Mouse (Mus musculus): ENCODE measurements around the gene Slc5a5. TPM values are rescaled to one million over a fixed set of nuclear protein-coding genes. Genes with fewer than 3 reads are reported as not detected.

The Slc5a5 gene
- polyA plus RNA-seq, 1 experiment = 3.0 TPM

DNA sequence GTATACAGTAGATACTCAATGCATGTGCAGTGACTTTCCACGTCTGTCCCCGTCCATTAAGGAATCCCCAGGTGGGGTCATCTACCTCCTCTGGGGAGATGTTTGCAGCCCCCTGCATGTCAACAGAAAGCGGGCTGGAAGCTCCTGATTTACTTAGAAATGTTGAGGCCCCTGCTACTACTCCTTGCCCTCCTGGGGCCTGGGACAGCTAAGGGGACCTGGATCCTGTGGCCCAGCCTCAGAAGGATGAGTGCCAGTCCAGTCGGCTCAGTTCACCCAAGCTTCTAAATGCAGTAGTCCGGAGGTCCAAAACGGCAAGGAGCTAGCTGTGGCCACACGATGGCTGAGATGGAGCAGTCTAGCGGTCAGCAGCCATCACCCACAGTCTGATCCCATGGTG is 48.6 kb downstream of the Slc5a5 start:
- no peak overlapping the region for H3K4me3 ChIP-seq
- no peaks in the 10 kb centered on the region for H3K79me2 ChIP-seq (ENCODE audit: control insufficient read depth, insufficient read depth)
- no peak overlapping the region for H3K4me2 ChIP-seq (ENCODE audit: low read depth)
- H3ac ChIP-seq (ENCODE audit: control insufficient read depth, insufficient read length) = no peak overlapping the region
- TF ChIP-seq USF1 (IDR thresholded peaks at IDR 0.05; ENCODE audit: low read depth) (no peak), POLR2AphosphoS2 (IDR thresholded peaks at IDR 0.05; ENCODE audit: insufficient read length, low read depth) (no peak), POLR2A (IDR thresholded peaks at IDR 0.05; ENCODE audit: insufficient read length, low read depth) (no peak), REST (IDR thresholded peaks at IDR 0.05; ENCODE audit: insufficient read depth, insufficient read length) (no peak), E2F4 (IDR thresholded peaks at IDR 0.05; ENCODE audit: insufficient read depth) (no peak), MAX (IDR thresholded peaks at IDR 0.05; ENCODE audit: low read depth) (no peak), TCF3 (IDR thresholded peaks at IDR 0.05; ENCODE audit: insufficient read length, low read depth) (no peak), CEBPB (IDR thresholded peaks at IDR 0.05; ENCODE audit: insufficient read depth, poor library complexity, severe bottlenecking) (no peak), SRF (IDR thresholded peaks at IDR 0.05; ENCODE audit: control insufficient read depth, insufficient read length, low read depth) (no peak), TCF12 (IDR thresholded peaks at IDR 0.05; ENCODE audit: insufficient read depth, poor library complexity, severe bottlenecking) (no peak), MYOG (IDR thresholded peaks at IDR 0.05; ENCODE audit: control insufficient read depth in 1 of 3, insufficient read depth in 1 of 3, insufficient read length in 2 of 3, low read depth in 2 of 3) (no peak), MYOD1 (IDR thresholded peaks at IDR 0.05; ENCODE audit: control insufficient read depth in 1 of 3, insufficient read length in 2 of 3, low read depth in 2 of 3) (no peak)
- no peaks in the 10 kb centered on the region for H3K36me3 ChIP-seq (ENCODE audit: control insufficient read depth, insufficient read depth)
- no peaks in the 10 kb centered on the region for H3K27me3 ChIP-seq (ENCODE audit: control insufficient read depth, insufficient read depth, insufficient read length)

DNA sequence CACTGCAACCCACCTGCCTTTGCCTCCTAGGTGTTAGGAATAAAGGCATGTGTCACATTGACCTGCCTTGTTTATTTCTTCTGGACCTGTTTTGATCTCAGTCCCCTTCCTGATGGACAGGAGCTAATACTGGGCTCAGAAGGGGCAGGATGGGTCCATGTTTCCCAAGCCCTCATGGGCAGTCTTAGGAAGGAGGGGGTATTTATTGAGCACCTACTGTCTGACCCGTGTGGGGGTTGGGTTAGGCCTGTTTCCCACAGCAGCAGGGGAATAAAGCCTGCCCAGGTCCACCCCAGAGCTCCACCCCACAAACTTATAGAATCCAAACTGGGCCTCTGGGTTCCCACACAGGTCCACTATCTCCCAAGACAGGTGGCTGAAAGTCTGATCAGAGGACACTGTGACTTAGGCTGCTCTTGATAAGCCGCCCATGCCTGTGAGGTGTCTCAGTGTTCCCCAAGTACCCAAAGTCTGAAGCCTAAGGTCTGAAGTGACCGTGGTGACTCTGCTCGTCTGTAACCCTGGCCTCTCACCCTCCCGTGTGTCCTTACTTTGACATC is 49.3 kb downstream of the Slc5a5 start:
- Histone ChIP-seq H3K4me2 (ENCODE audit: low read depth) (no peak overlapping the region), H3K36me3 (ENCODE audit: control insufficient read depth, insufficient read depth) (no peaks in the 10 kb centered on the region), H3ac (ENCODE audit: control insufficient read depth, insufficient read length) (no peak overlapping the region), H3K27me3 (ENCODE audit: control insufficient read depth, insufficient read depth, insufficient read length) (no peaks in the 10 kb centered on the region), H3K79me2 (ENCODE audit: control insufficient read depth, insufficient read depth) (no peaks in the 10 kb centered on the region), H3K4me3 (no peak overlapping the region)
- TF ChIP-seq MYOD1 (IDR thresholded peaks at IDR 0.05; ENCODE audit: control insufficient read depth in 1 of 3, insufficient read length in 2 of 3, low read depth in 2 of 3) = no peak
- TF ChIP-seq MAX (IDR thresholded peaks at IDR 0.05; ENCODE audit: low read depth) = no peak
- TF ChIP-seq TCF3 (IDR thresholded peaks at IDR 0.05; ENCODE audit: insufficient read length, low read depth) = no peak
- TF ChIP-seq SRF (IDR thresholded peaks at IDR 0.05; ENCODE audit: control insufficient read depth, insufficient read length, low read depth) = no peak
- TF ChIP-seq POLR2A (IDR thresholded peaks at IDR 0.05; ENCODE audit: insufficient read length, low read depth) = no peak
- no peak for TF ChIP-seq POLR2AphosphoS2 (IDR thresholded peaks at IDR 0.05; ENCODE audit: insufficient read length, low read depth)
- no peak for TF ChIP-seq REST (IDR thresholded peaks at IDR 0.05; ENCODE audit: insufficient read depth, insufficient read length)
- TF ChIP-seq CEBPB (IDR thresholded peaks at IDR 0.05; ENCODE audit: insufficient read depth, poor library complexity, severe bottlenecking) = no peak
- TF ChIP-seq MYOG (IDR thresholded peaks at IDR 0.05; ENCODE audit: control insufficient read depth in 1 of 3, insufficient read depth in 1 of 3, insufficient read length in 2 of 3, low read depth in 2 of 3) = no peak
- no peak for TF ChIP-seq USF1 (IDR thresholded peaks at IDR 0.05; ENCODE audit: low read depth)
- TF ChIP-seq TCF12 (IDR thresholded peaks at IDR 0.05; ENCODE audit: insufficient read depth, poor library complexity, severe bottlenecking) = no peak
- TF ChIP-seq E2F4 (IDR thresholded peaks at IDR 0.05; ENCODE audit: insufficient read depth) = no peak

DNA sequence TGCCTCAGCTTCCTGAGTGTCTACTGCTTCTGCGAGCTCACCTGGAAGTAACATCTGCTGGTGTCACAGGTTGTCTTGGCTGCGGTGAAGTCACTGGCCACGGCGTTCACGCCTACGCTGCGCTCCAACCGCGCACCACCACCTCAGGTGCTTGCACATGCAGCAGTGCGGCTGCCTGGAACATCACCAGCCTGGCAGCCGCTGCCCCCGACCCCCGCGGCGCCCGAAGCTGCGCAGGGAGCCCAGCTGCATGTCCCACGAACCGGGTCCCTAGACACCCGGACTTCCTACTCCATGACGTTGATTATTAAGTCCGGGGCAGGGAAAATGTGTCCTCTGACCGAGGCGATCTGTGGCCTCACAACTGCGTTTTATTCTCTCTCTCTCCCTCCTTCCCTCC is 50.1 kb downstream of the Slc5a5 start:
- Histone ChIP-seq H3ac (ENCODE audit: control insufficient read depth, insufficient read length) (no peak overlapping the region), H3K79me2 (ENCODE audit: control insufficient read depth, insufficient read depth) (no peaks in the 10 kb centered on the region), H3K4me3 (no peak overlapping the region), H3K27me3 (ENCODE audit: control insufficient read depth, insufficient read depth, insufficient read length) (no peaks in the 10 kb centered on the region), H3K36me3 (ENCODE audit: control insufficient read depth, insufficient read depth) (no peaks in the 10 kb centered on the region), H3K4me2 (ENCODE audit: low read depth) (no peak overlapping the region)
- TF ChIP-seq USF1 (IDR thresholded peaks at IDR 0.05; ENCODE audit: low read depth) = no peak
- no peak for TF ChIP-seq POLR2AphosphoS2 (IDR thresholded peaks at IDR 0.05; ENCODE audit: insufficient read length, low read depth)
- TF ChIP-seq MYOD1 (IDR thresholded peaks at IDR 0.05; ENCODE audit: control insufficient read depth in 1 of 3, insufficient read length in 2 of 3, low read depth in 2 of 3) = no peak
- TF ChIP-seq REST (IDR thresholded peaks at IDR 0.05; ENCODE audit: insufficient read depth, insufficient read length) = no peak
- TF ChIP-seq POLR2A (IDR thresholded peaks at IDR 0.05; ENCODE audit: insufficient read length, low read depth) = no peak
- TF ChIP-seq TCF12 (IDR thresholded peaks at IDR 0.05; ENCODE audit: insufficient read depth, poor library complexity, severe bottlenecking) = no peak
- TF ChIP-seq CEBPB (IDR thresholded peaks at IDR 0.05; ENCODE audit: insufficient read depth, poor library complexity, severe bottlenecking) = no peak
- TF ChIP-seq MYOG (IDR thresholded peaks at IDR 0.05; ENCODE audit: control insufficient read depth in 1 of 3, insufficient read depth in 1 of 3, insufficient read length in 2 of 3, low read depth in 2 of 3) = no peak
- TF ChIP-seq E2F4 (IDR thresholded peaks at IDR 0.05; ENCODE audit: insufficient read depth) = no peak
- no peak for TF ChIP-seq SRF (IDR thresholded peaks at IDR 0.05; ENCODE audit: control insufficient read depth, insufficient read length, low read depth)
- no peak for TF ChIP-seq MAX (IDR thresholded peaks at IDR 0.05; ENCODE audit: low read depth)
- no peak for TF ChIP-seq TCF3 (IDR thresholded peaks at IDR 0.05; ENCODE audit: insufficient read length, low read depth)

DNA sequence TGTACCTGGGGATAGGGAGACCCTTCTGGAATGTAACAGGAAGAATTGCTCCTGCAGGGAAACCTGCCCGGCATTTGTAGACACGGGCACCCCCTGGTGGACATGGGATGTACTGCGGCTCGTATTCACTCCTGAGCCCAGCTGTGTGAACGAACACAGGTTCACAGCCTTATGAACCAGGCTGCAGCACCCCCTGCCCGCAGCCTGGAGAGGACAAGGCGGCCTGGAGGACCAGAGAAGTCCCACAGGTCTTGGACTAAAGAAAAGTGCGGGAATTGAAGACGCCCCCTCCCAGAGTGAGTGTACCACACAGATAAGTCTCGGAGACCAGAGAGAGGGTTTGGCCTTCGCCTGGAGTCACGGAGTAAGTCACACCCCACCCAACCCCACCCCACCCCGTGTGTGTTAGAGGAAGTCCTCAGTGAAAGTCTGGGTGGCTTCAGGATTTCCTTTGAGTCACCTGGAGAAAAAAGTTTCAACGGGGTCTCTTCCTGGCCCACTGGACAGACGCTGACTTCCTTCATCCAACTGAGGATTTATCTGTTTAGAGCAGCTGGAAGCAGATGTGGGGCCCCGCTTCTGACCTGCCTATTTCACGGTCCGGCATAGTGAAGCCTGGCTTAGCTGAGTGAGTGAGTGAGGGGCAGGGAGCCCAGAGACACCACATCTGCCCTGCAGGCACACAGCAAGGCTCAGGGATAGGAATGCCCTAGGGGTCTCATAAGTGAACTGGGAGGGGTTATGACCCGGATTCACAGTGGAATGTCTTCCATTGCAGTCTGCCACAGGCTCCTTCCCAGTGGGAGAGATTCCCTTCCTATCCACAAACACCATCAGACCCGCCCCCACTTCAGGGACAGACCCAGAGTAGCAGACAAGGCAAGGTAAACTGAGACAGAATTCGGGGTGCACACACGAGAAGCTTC is 51.1 kb downstream of the Slc5a5 start:
- no peak overlapping the region for H3K4me3 ChIP-seq
- H3K4me2 ChIP-seq (ENCODE audit: low read depth) = no peak overlapping the region
- H3K79me2 ChIP-seq (ENCODE audit: control insufficient read depth, insufficient read depth) = no peaks in the 10 kb centered on the region
- H3K27me3 ChIP-seq (ENCODE audit: control insufficient read depth, insufficient read depth, insufficient read length) = no peaks in the 10 kb centered on the region
- TF ChIP-seq TCF3 (IDR thresholded peaks at IDR 0.05; ENCODE audit: insufficient read length, low read depth) (no peak), USF1 (IDR thresholded peaks at IDR 0.05; ENCODE audit: low read depth) (no peak), MYOG (IDR thresholded peaks at IDR 0.05; ENCODE audit: control insufficient read depth in 1 of 3, insufficient read depth in 1 of 3, insufficient read length in 2 of 3, low read depth in 2 of 3) (no peak), MYOD1 (IDR thresholded peaks at IDR 0.05; ENCODE audit: control insufficient read depth in 1 of 3, insufficient read length in 2 of 3, low read depth in 2 of 3) (no peak), E2F4 (IDR thresholded peaks at IDR 0.05; ENCODE audit: insufficient read depth) (no peak), TCF12 (IDR thresholded peaks at IDR 0.05; ENCODE audit: insufficient read depth, poor library complexity, severe bottlenecking) (no peak)
- H3ac ChIP-seq (ENCODE audit: control insufficient read depth, insufficient read length) = no peak overlapping the region
- H3K36me3 ChIP-seq (ENCODE audit: control insufficient read depth, insufficient read depth) = no peaks in the 10 kb centered on the region
